Mouse (Mus musculus): ENCODE data around the gene Tmem116.

DNA sequence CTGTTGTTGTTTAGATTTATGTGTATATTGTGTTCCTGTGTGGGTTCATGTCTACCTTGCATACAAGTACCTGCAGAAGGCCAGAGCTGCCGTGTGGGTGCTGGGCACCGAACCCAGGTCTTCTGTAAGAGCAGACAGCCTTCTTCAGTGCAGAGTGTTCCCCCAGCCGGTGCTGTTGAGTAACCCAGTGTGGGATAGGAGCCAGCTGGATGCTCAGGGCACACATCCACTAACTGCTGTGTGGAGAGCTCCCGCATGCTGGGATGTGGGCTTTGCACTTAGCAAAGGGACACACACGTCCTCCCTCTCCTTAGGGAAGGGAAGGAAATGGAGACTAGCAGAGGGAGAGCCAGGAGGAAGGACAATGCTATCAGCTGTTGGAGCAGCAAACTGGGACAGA is 13.6 kb upstream of the Tmem116 start:
- TF ChIP-seq POLR2A (IDR thresholded peaks at IDR 0.05; ENCODE audit: low read depth, low read length) (no peak), CTCF (IDR thresholded peaks at IDR 0.05; ENCODE audit: extremely low read depth, insufficient read length, insufficient replicate concordance, low read depth, low read length) (no peak)
